Mouse (Mus musculus) hindbrain, embryonic 13.5 days (tissue): ENCODE data around the gene Wfs1. TPM values are rescaled to one million over a fixed set of nuclear protein-coding genes. Genes with fewer than 3 reads are reported as not detected.

Experiments used
- ATAC-seq: fragments of 200-750 bp; cut with Nextera tagmentation; 2 replicates; pipeline ENCODE4 v1.8.0; 2017; ENCODE audit warnings: moderate TSS enrichment; ENCODE audit not compliant: low FRiP score
- H3K27ac ChIP-seq: fragments of 300-500 bp; sonication (generic); 2 replicates; pipeline ENCODE4 v1.5.1; 2015; ENCODE audit warnings: inconsistent platforms, mild to moderate bottlenecking, moderate library complexity
- H3K27me3 ChIP-seq: fragments of 300-500 bp; sonication (generic); 2 replicates; pipeline ENCODE4 v1.6.1; 2015; ENCODE audit warnings: mild to moderate bottlenecking, inconsistent platforms
- H3K36me3 ChIP-seq: fragments of 300-500 bp; sonication (generic); 2 replicates; pipeline ENCODE4 v1.6.1; 2015; ENCODE audit warnings: mild to moderate bottlenecking, inconsistent platforms
- H3K4me1 ChIP-seq: fragments of 300-500 bp; sonication (generic); replicated peaks from 2 replicates; pipeline ENCODE4 v1.6.1; 2015; ENCODE audit warnings: inconsistent platforms
- H3K4me2 ChIP-seq: fragments of 300-500 bp; sonication (generic); 2 replicates; pipeline ENCODE4 v1.6.1; 2015; ENCODE audit warnings: inconsistent platforms, mild to moderate bottlenecking, moderate library complexity
- H3K4me3 ChIP-seq: fragments of 300-500 bp; sonication (generic); 2 replicates; pipeline ENCODE4 v1.5.1; 2015; ENCODE audit warnings: mild to moderate bottlenecking, inconsistent platforms
- H3K9ac ChIP-seq: fragments of 300-500 bp; sonication (generic); 2 replicates; pipeline ENCODE4 v1.6.1; 2015; ENCODE audit warnings: mild to moderate bottlenecking, inconsistent platforms
- H3K9me3 ChIP-seq: fragments of 300-500 bp; sonication (generic); 2 replicates; pipeline ENCODE4 v1.6.1; 2016; ENCODE audit warnings: inconsistent platforms
- WGBS: fragments of 180-500 bp; shearing (Covaris S2); methylation state at CpG from one replicate; pipeline ENCODE4 v1.1.7; 2015; 5-methylcytosine and 5-hydroxymethylcytosine counted together
- polyA plus RNA-seq: library from polyadenylated mRNA; unstranded; fragments of >200 nt; fragmentation: Nextera tagmentation; extraction: Ambion mirVana; gene quantifications from 2 replicates; pipeline ENCODE4 v1.2.1, GENCODE M21; 2015

Gene Wfs1
- polyA plus RNA-seq, 1 experiment from 2014 or later: 6.0 TPM

- H3K4me1 ChIP-seq: peaks cover 22% of the 10 kb centered on the region
- no peaks in the 10 kb centered on the region for H3K9me3 ChIP-seq
- H3K36me3 ChIP-seq: no peaks in the 10 kb centered on the region
- H3K9ac ChIP-seq: no peak overlapping the region
- H3K27me3 ChIP-seq: no peaks in the 10 kb centered on the region
- no peak overlapping the region for H3K4me2 ChIP-seq
- no peak overlapping the region for H3K27ac ChIP-seq
- H3K4me3 ChIP-seq: no peak overlapping the region
- WGBS: 83% methylated on average over 1 of the region's 1 CpGs
- ATAC-seq: no peak
These were observed 67.1 kb downstream of the Wfs1 start for GRCm38 (mm10) chr5:36921871-36922270.

GRCm38 (mm10) chr5:36920072-36920471, 68.9 kb downstream of the Wfs1 start:
- Histone ChIP-seq H3K27me3 (no peaks in the 10 kb centered on the region), H3K27ac (no peak overlapping the region), H3K4me3 (no peak overlapping the region), H3K36me3 (no peaks in the 10 kb centered on the region), H3K9ac (no peak overlapping the region), H3K4me2 (no peak overlapping the region), H3K4me1 (peaks cover 22% of the 10 kb centered on the region), H3K9me3 (no peaks in the 10 kb centered on the region)
- 0 out of 2 replicates have a peak, but pooled peaks have one; percentile 19 for ATAC-seq
- 34% methylated on average over 1 of the region's 1 CpGs for WGBS

GRCm38 (mm10) chr5:36918016-36918415, 71.0 kb downstream of the Wfs1 start:
- ATAC-seq: no peak
- no peaks in the 10 kb centered on the region for H3K27me3 ChIP-seq
- H3K4me3 ChIP-seq: no peak overlapping the region
- no peaks in the 10 kb centered on the region for H3K9me3 ChIP-seq
- no peaks in the 10 kb centered on the region for H3K36me3 ChIP-seq
- 79% methylated on average over 7 of the region's 7 CpGs for WGBS
- peaks cover 16% of the 10 kb centered on the region for H3K4me1 ChIP-seq
- no peak overlapping the region for H3K4me2 ChIP-seq
- no peak overlapping the region for H3K9ac ChIP-seq
- no peak overlapping the region for H3K27ac ChIP-seq

- Histone ChIP-seq H3K4me1 (peaks cover 20% of the 10 kb centered on the region), H3K4me3 (no peak overlapping the region), H3K36me3 (no peaks in the 10 kb centered on the region), H3K9me3 (no peaks in the 10 kb centered on the region), H3K27ac (no peak overlapping the region), H3K9ac (no peak overlapping the region), H3K4me2 (no peak overlapping the region), H3K27me3 (no peaks in the 10 kb centered on the region)
- no peak for ATAC-seq
- 82% methylated on average over 4 of the region's 4 CpGs for WGBS
These were observed 71.8 kb downstream of the Wfs1 start for GRCm38 (mm10) chr5:36917245-36917644.

GRCm38 (mm10) chr5:36916581-36916980, 72.4 kb downstream of the Wfs1 start:
- no peak overlapping the region for H3K4me2 ChIP-seq
- ATAC-seq: no peak
- 79% methylated on average over 4 of the region's 4 CpGs for WGBS
- no peaks in the 10 kb centered on the region for H3K9me3 ChIP-seq
- H3K27me3 ChIP-seq: 0 out of 2 replicates have a peak, but pooled peaks cover 4% of the 10 kb centered on the region
- H3K4me1 ChIP-seq: peaks cover 27% of the 10 kb centered on the region
- no peak overlapping the region for H3K9ac ChIP-seq
- no peaks in the 10 kb centered on the region for H3K36me3 ChIP-seq
- no peak overlapping the region for H3K4me3 ChIP-seq
- H3K27ac ChIP-seq: no peak overlapping the region

Other genes starting within 250 kb of the Wfs1 start
- 25.2 and 27.1 TPM in 2 replicates for gene Bloc1s4, start 240.6 kb downstream of the Wfs1 start, polyA plus RNA-seq
- gene Mrfap1, start 192.4 kb downstream of the Wfs1 start, polyA plus RNA-seq: 294 and 302 TPM in 2 replicates
- 12.1 and 12.3 TPM in 2 replicates for gene Man2b2, start 158.6 kb downstream of the Wfs1 start, polyA plus RNA-seq
- 24.6 and 26.7 TPM in 2 replicates for gene Ppp2r2c, start 120.7 kb downstream of the Wfs1 start, polyA plus RNA-seq
- 1.5 and 1.6 TPM in 2 replicates for gene Gm1043, start 96.2 kb upstream of the Wfs1 start, polyA plus RNA-seq